Mouse (Mus musculus): ENCODE data around the gene Cnksr3. TPM values are rescaled to one million over a fixed set of nuclear protein-coding genes. Genes with fewer than 3 reads are reported as not detected.

The Cnksr3 gene
- 1 to 10 TPM; 5.4 to 7.4 TPM for polyA plus RNA-seq (2017; shearing (Covaris generic))

GRCm38 (mm10) chr10:7211696-7212482 lies at the start of gene Cnksr3:
Cnksr3 (minus strand) TSS chr10:7212237.

Other genes with a start within 250 kb of the Cnksr3 start
- gene Ipcef1, start 159.8 kb downstream of the Cnksr3 start, polyA plus RNA-seq (2017; shearing (Covaris generic)): 100 to 1,000 TPM in 1 of 2 experiments, 10 to 100 TPM in 1; 48.7 to 105 TPM